Mouse (Mus musculus): ENCODE data around the gene Ccnd3.
A peak's percentile ranks its signal among the peaks of the same experiment; 100 is the strongest.

Gene Ccnd3

GRCm38 (mm10) chr17:47512956-47513775, 8.3 kb downstream of the Ccnd3 start:
- no peak for DNase-seq (ENCODE audit: low read depth, low spot score)

- peak; percentile 66 for DNase-seq (ENCODE audit: low read depth, low spot score)
These were observed 10.5 kb downstream of the Ccnd3 start for GRCm38 (mm10) chr17:47515180-47515844.

- DNase-seq (ENCODE audit: low read depth, low spot score) = peak; percentile 45
These were observed 11.4 kb downstream of the Ccnd3 start for GRCm38 (mm10) chr17:47516232-47516631.

- no peak for DNase-seq (ENCODE audit: low read depth, low spot score)
These were observed 13.4 kb downstream of the Ccnd3 start for GRCm38 (mm10) chr17:47518205-47518604.

GRCm38 (mm10) chr17:47521551-47522258, 16.9 kb downstream of the Ccnd3 start:
- peak; percentile 92 for DNase-seq (ENCODE audit: low read depth, low spot score)

- DNase-seq (ENCODE audit: low read depth, low spot score) = peak; percentile 12
These were observed 17.7 kb downstream of the Ccnd3 start for GRCm38 (mm10) chr17:47522536-47522935.

GRCm38 (mm10) chr17:47523211-47523682, 18.4 kb downstream of the Ccnd3 start:
- DNase-seq (ENCODE audit: low read depth, low spot score) = peak; percentile 25

GRCm38 (mm10) chr17:47524055-47524454, 19.2 kb downstream of the Ccnd3 start:
- peak; percentile 62 for DNase-seq (ENCODE audit: low read depth, low spot score)

GRCm38 (mm10) chr17:47524991-47525390, 20.1 kb downstream of the Ccnd3 start:
- DNase-seq (ENCODE audit: low read depth, low spot score) = no peak

GRCm38 (mm10) chr17:47526856-47527520, 22.1 kb downstream of the Ccnd3 start:
- peak; percentile 42 for DNase-seq (ENCODE audit: low read depth, low spot score)

GRCm38 (mm10) chr17:47527581-47528300, 22.9 kb downstream of the Ccnd3 start:
- peak; percentile 62 for DNase-seq (ENCODE audit: low read depth, low spot score)

GRCm38 (mm10) chr17:47528919-47529318, 24.1 kb downstream of the Ccnd3 start:
- DNase-seq (ENCODE audit: low read depth, low spot score) = peak; percentile 45

- DNase-seq (ENCODE audit: low read depth, low spot score) = no peak
These were observed 24.7 kb downstream of the Ccnd3 start for GRCm38 (mm10) chr17:47529595-47529994.

- DNase-seq (ENCODE audit: low read depth, low spot score) = peak; percentile 91
These were observed 26.6 kb downstream of the Ccnd3 start for GRCm38 (mm10) chr17:47531387-47531818.

GRCm38 (mm10) chr17:47532364-47532763, 27.5 kb downstream of the Ccnd3 start:
- DNase-seq (ENCODE audit: low read depth, low spot score) = no peak

- peak; percentile 85 for DNase-seq (ENCODE audit: low read depth, low spot score)
These were observed 28.8 kb downstream of the Ccnd3 start for GRCm38 (mm10) chr17:47533691-47534090.

- peak; percentile 44 for DNase-seq (ENCODE audit: low read depth, low spot score)
These were observed 31.0 kb downstream of the Ccnd3 start for GRCm38 (mm10) chr17:47535812-47536236.

GRCm38 (mm10) chr17:47538049-47538448, 33.2 kb downstream of the Ccnd3 start:
- DNase-seq (ENCODE audit: low read depth, low spot score) = no peak

- DNase-seq (ENCODE audit: low read depth, low spot score) = no peak
These were observed 34.3 kb downstream of the Ccnd3 start for GRCm38 (mm10) chr17:47539128-47539527.

GRCm38 (mm10) chr17:47542061-47542460, 37.2 kb downstream of the Ccnd3 start:
- peak; percentile 68 for DNase-seq (ENCODE audit: low read depth, low spot score)
